Mouse (Mus musculus) liver, postnatal 0 days (tissue): ENCODE data around the gene Nagpa.

ENCODE experiments used
- CTCF ChIP-seq: sonication (generic); IDR thresholded peaks from 2 replicates; pipeline ENCODE4 v1.5.1; 2016; ENCODE audit warnings: antibody characterized with exemption, low read depth
- EP300 ChIP-seq: IDR thresholded peaks from 2 replicates; pipeline ENCODE4 v1.6.1; 2016; ENCODE audit warnings: antibody characterized with exemption, low read depth, mild to moderate bottlenecking

- TF ChIP-seq CTCF = no peak
- no peak for TF ChIP-seq EP300
Observed at GRCm38 (mm10) chr16:5203668-5204433, at the start of gene Nagpa.
